Comparison of ENCODE assay signal across 8 mouse cellular contexts in the genomic region with DNA sequence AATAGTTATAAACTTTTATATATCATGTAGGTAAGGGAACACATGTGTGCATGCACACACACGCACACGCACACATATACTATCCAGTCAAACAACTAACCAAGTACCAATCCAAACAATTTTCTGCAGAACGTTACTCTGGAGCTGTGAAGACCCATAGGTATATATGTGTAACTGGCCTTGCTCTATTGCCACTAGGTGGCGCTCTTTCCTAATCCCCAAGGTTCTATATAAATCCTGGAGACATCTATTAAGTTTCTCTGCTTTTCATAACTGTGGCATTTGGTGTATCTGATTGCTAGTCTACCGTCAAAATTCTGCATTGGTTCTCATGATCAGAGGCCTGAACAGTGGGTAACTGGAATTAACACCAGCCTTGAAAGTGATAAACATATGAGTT. TPM values are rescaled to one million over a fixed set of nuclear protein-coding genes. Genes with fewer than 3 reads are reported as not detected.
A peak's percentile ranks its signal among the peaks of the same experiment; 100 is the strongest.
DNase-seq lines count a peak whose midpoint lies in the region; ATAC-seq lines count a peak whose summit lies in the region.

No protein-coding gene starts in this region.

- H3K27me3 ChIP-seq in hindbrain, embryonic 15.5 days: no peaks in the 10 kb centered on the region
- H3K27me3 ChIP-seq in midbrain, embryonic 13.5 days: no peaks in the 10 kb centered on the region

- H3K27ac ChIP-seq in hindbrain, embryonic 15.5 days (replicated peaks): no peak overlapping the region
- no peak overlapping the region for H3K27ac ChIP-seq in midbrain, embryonic 13.5 days

- no peaks in the 10 kb centered on the region for H3K4me1 ChIP-seq in hindbrain, embryonic 15.5 days (replicated peaks)
- no peaks in the 10 kb centered on the region for H3K4me1 ChIP-seq in midbrain, embryonic 13.5 days (replicated peaks)

- H3K4me3 ChIP-seq in hindbrain, embryonic 15.5 days: no peak overlapping the region
- H3K4me3 ChIP-seq in midbrain, embryonic 13.5 days (replicated peaks): no peak overlapping the region

- H3K4me2 ChIP-seq in hindbrain, embryonic 15.5 days: no peak overlapping the region
- H3K4me2 ChIP-seq in midbrain, embryonic 13.5 days (replicated peaks): no peak overlapping the region

- H3K36me3 ChIP-seq in hindbrain, embryonic 15.5 days: no peaks in the 10 kb centered on the region
- H3K36me3 ChIP-seq in midbrain, embryonic 13.5 days: no peaks in the 10 kb centered on the region

- ATAC-seq in hindbrain, embryonic 15.5 days (ENCODE audit: low FRiP score, low read depth): peak; percentile 75; the same call in 1 of the 2 replicates
- ATAC-seq in midbrain, embryonic 13.5 days: peak; percentile 66; the same call in 1 of the 2 replicates

- 15% methylated on average over 5 of the region's 5 CpGs for WGBS in hindbrain, embryonic 15.5 days
- WGBS in midbrain, embryonic 13.5 days: 16% methylated on average over 5 of the region's 5 CpGs

- no peak overlapping the region for H3K9ac ChIP-seq in hindbrain, embryonic 15.5 days
- no peak overlapping the region for H3K9ac ChIP-seq in midbrain, embryonic 13.5 days (replicated peaks)

- H3K9me3 ChIP-seq in hindbrain, embryonic 15.5 days: no peaks in the 10 kb centered on the region
- H3K9me3 ChIP-seq in midbrain, embryonic 13.5 days: no peaks in the 10 kb centered on the region

- peak; percentile 6 for DNase-seq in ovary, adult 18-20 months (ENCODE audit: low spot score)
- DNase-seq in ovary, postnatal 10 days (ENCODE audit: low spot score): no peak
- peak; percentile 23 for DNase-seq in adrenal gland, postnatal 25 days
- peak; percentile 33 for DNase-seq in embryo, embryonic 9.5 days (ENCODE audit: extremely low spot score)
- peak; percentile 37 for DNase-seq in left cerebral cortex, adult 11 months (ENCODE audit: low spot score)
- peak; percentile 38 for DNase-seq in thymus, postnatal 0 days (ENCODE audit: low spot score)

RNA-seq across cellular contexts. Expression of a gene that starts 14.4 kb away (rescaled TPM):
- total RNA-seq in adrenal gland, postnatal 25 days (2021): 4.0 and 5.5 TPM in 2 replicates
- 138 and 141 TPM in 2 replicates for polyA plus RNA-seq in hindbrain, embryonic 15.5 days (2015; fragmentation: Nextera tagmentation; extraction: Ambion mirVana)
- polyA plus RNA-seq in midbrain, embryonic 13.5 days (2015; fragmentation: Nextera tagmentation; extraction: Ambion mirVana): 95.2 and 109 TPM in 2 replicates
- polyA plus RNA-seq in thymus, postnatal 0 days (2015; fragmentation: Nextera tagmentation; extraction: Ambion mirVana): 2.6 and 2.7 TPM in 2 replicates

RNA-seq across cellular contexts. Expression of a gene that starts 20.5 kb away (rescaled TPM):
- 16.1 and 27.7 TPM in 2 replicates for total RNA-seq in adrenal gland, postnatal 25 days (2021)
- 704 and 736 TPM in 2 replicates for polyA plus RNA-seq in hindbrain, embryonic 15.5 days (2015; fragmentation: Nextera tagmentation; extraction: Ambion mirVana)
- polyA plus RNA-seq in midbrain, embryonic 13.5 days (2015; fragmentation: Nextera tagmentation; extraction: Ambion mirVana): 586 and 639 TPM in 2 replicates
- 29.3 and 31.8 TPM in 2 replicates for polyA plus RNA-seq in thymus, postnatal 0 days (2015; fragmentation: Nextera tagmentation; extraction: Ambion mirVana)

RNA-seq across cellular contexts. Expression of a gene that starts 37.5 kb away (rescaled TPM):
- total RNA-seq in adrenal gland, postnatal 25 days (2021): not detected in 2 replicates
- polyA plus RNA-seq in hindbrain, embryonic 15.5 days (2015; fragmentation: Nextera tagmentation; extraction: Ambion mirVana): not detected in 2 replicates
- not detected in 2 replicates for polyA plus RNA-seq in midbrain, embryonic 13.5 days (2015; fragmentation: Nextera tagmentation; extraction: Ambion mirVana)
- 0.05 TPM in 1 of 2 replicates, not detected in the other for polyA plus RNA-seq in thymus, postnatal 0 days (2015; fragmentation: Nextera tagmentation; extraction: Ambion mirVana)

RNA-seq across cellular contexts. Expression of a gene that starts 53.9 kb away (rescaled TPM):
- 23.5 and 25.4 TPM in 2 replicates for total RNA-seq in adrenal gland, postnatal 25 days (2021)
- 248 and 258 TPM in 2 replicates for polyA plus RNA-seq in hindbrain, embryonic 15.5 days (2015; fragmentation: Nextera tagmentation; extraction: Ambion mirVana)
- 243 and 276 TPM in 2 replicates for polyA plus RNA-seq in midbrain, embryonic 13.5 days (2015; fragmentation: Nextera tagmentation; extraction: Ambion mirVana)
- polyA plus RNA-seq in thymus, postnatal 0 days (2015; fragmentation: Nextera tagmentation; extraction: Ambion mirVana): 16.2 and 18.6 TPM in 2 replicates

Comparison
In these comparisons a context has a peak if more than half of its experiments do, and no peak if none do; other contexts are left out.
1. RNA of a gene that starts 14.4 kb away (polyA plus RNA-seq): 138 to 141 TPM in hindbrain, embryonic 15.5 days and 95.2 to 109 TPM in midbrain, embryonic 13.5 days; 2.6 to 2.7 TPM in thymus, postnatal 0 days; every median in the first group is over 10 times any median in the second.
2. RNA of a gene that starts 20.5 kb away (polyA plus RNA-seq): 704 to 736 TPM in hindbrain, embryonic 15.5 days and 586 to 639 TPM in midbrain, embryonic 13.5 days; 29.3 to 31.8 TPM in thymus, postnatal 0 days; every median in the first group is over 10 times any median in the second.